Mouse (Mus musculus) thymus, postnatal 4 days (tissue): ENCODE data around the gene B3glct.

Experiments used
- DNase-seq: peaks from one replicate; pipeline ENCODE4 v3.0.0; 2021

The B3glct gene

GRCm38 (mm10) chr5:149677196-149677595 is 834 bp upstream of the B3glct start:
- DNase-seq, result no peak

GRCm38 (mm10) chr5:149678990-149679348 is 939 bp downstream of the B3glct start:
- no peak for DNase-seq

GRCm38 (mm10) chr5:149679362-149679761 is 1.3 kb downstream of the B3glct start:
- no peak for DNase-seq

- DNase-seq, result no peak
Measured at GRCm38 (mm10) chr5:149679886-149680285, 1.9 kb downstream of the B3glct start.

GRCm38 (mm10) chr5:149680946-149681345 is 2.9 kb downstream of the B3glct start:
- no peak for DNase-seq

- DNase-seq, result no peak
Measured at GRCm38 (mm10) chr5:149689860-149690259, 11.8 kb downstream of the B3glct start.

- peak; percentile 15 for DNase-seq
Measured at GRCm38 (mm10) chr5:149692548-149692947, 14.5 kb downstream of the B3glct start.

GRCm38 (mm10) chr5:149693200-149693599 is 15.2 kb downstream of the B3glct start:
- DNase-seq, result no peak

GRCm38 (mm10) chr5:149693968-149694367 is 15.9 kb downstream of the B3glct start:
- DNase-seq, result no peak

GRCm38 (mm10) chr5:149695077-149695750 is 17.2 kb downstream of the B3glct start:
- DNase-seq, result no peak

GRCm38 (mm10) chr5:149702770-149703169 is 24.7 kb downstream of the B3glct start:
- DNase-seq, result peak; percentile 13

- DNase-seq, result peak; percentile 17
Measured at GRCm38 (mm10) chr5:149711545-149711944, 33.5 kb downstream of the B3glct start.

- peak; percentile 76 for DNase-seq
Measured at GRCm38 (mm10) chr5:149713170-149713774, 35.2 kb downstream of the B3glct start.

- no peak for DNase-seq
Measured at GRCm38 (mm10) chr5:149713834-149714233, 35.8 kb downstream of the B3glct start.

- no peak for DNase-seq
Measured at GRCm38 (mm10) chr5:149715571-149716328, 37.7 kb downstream of the B3glct start.

GRCm38 (mm10) chr5:149716329-149716690 is 38.3 kb downstream of the B3glct start:
- DNase-seq, result no peak

- DNase-seq, result no peak
Measured at GRCm38 (mm10) chr5:149731776-149732175, 53.7 kb downstream of the B3glct start.

- no peak for DNase-seq
Measured at GRCm38 (mm10) chr5:149737210-149737609, 59.2 kb downstream of the B3glct start.

- no peak for DNase-seq
Measured at GRCm38 (mm10) chr5:149740145-149740544, 62.1 kb downstream of the B3glct start.

GRCm38 (mm10) chr5:149740703-149741102 is 62.7 kb downstream of the B3glct start:
- DNase-seq, result no peak

- no peak for DNase-seq
Measured at GRCm38 (mm10) chr5:149742286-149742685, 64.3 kb downstream of the B3glct start.

- DNase-seq, result peak; percentile 60
Measured at GRCm38 (mm10) chr5:149745079-149745478, 67.0 kb downstream of the B3glct start.

- no peak for DNase-seq
Measured at GRCm38 (mm10) chr5:149748640-149749580, 70.9 kb downstream of the B3glct start.
